Mouse (Mus musculus) right cerebral cortex, postnatal 14 days (tissue): Measurements from ENCODE around the gene Ppp2r3a.

Experiments used
- DNase-seq: peaks from one replicate; pipeline ENCODE4 v3.0.0; 2022

Ppp2r3a gene

DNA sequence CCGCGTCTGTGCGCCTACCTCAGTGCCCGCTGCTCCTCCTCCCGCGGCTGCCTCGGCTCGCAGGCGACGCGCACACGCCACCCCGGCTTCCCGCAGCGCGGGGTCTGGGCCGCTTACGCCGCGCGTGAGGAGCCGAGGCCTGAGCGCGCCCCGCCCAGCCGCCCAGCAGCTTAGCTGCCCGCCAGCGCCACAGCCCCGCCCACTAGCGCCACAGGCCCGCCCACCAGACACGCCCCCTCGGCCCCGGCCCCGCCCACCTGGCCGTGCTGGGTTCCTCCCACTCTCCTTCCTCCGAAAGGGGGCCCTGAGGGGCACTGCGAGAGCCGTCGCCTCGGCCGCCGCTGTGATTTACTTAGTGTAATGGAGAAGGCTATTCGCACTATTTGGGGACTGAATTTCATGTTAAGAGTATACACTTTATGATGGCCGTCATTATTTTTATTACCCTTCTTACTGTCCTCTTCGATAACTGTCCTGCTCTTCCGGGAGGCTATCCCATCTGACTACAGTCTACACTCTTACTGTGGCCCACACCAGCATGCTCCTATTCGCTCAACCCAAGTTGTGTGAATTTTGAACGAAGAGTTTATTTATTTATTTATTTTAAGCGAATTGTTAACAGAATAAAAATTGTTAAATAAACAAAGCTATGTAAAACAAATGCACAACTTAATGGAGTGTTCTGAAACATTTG, at the start of gene Ppp2r3a:
TSS of gene Ppp2r3a (minus strand) at position 152 of the 694 bp plus-strand sequence.
- DNase-seq, result peak; percentile 97

DNA sequence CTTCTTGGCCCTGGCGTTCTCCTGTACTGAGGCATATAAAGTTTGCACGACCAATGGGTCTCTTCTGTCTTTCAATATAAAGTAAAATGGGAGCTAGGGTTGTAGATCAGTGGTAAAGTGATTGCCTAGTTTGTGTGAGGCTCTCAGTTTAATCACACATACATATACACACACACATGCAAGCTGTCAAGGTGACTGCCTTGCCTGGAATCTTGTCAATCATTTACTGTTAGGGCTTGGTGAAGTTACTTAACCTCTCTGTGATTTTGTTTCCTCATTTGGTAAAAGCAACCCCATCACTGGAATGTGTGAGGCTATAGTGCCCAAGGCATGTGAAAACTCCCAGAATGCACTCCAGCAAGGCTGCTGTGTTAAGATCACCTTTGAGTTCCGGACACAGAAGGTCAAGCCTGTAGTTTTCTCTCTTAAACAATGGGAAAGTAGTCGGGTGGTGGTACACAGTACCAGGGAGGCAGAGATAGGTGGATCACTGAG, 48.9 kb upstream of the Ppp2r3a start:
- DNase-seq, result no peak

- DNase-seq, result no peak
Observed at GRCm38 (mm10) chr9:101291676-101292660, 40.4 kb upstream of the Ppp2r3a start.

DNA sequence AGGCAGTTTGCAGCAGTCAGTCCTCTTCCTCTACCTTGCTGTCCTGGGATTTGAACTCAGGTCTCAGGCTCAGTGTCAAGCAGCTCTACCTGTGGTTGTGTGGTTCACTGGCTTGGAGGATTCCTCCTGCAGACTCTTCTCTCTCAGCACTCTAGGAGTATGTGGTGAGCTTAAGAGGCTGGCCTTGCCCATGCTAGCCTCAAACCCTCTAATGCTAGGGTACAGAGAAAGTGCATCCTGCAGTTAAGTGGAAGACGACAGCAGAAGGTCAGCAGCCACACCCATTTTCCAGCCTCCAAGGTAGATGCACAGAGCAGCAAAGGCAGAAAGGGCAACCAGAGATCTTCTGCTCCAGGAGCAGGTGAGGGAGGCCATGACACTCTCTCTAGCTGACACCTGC, 39.3 kb upstream of the Ppp2r3a start:
- no peak for DNase-seq

- DNase-seq, result no peak
Observed at GRCm38 (mm10) chr9:101289750-101290149, 38.2 kb upstream of the Ppp2r3a start.

DNA sequence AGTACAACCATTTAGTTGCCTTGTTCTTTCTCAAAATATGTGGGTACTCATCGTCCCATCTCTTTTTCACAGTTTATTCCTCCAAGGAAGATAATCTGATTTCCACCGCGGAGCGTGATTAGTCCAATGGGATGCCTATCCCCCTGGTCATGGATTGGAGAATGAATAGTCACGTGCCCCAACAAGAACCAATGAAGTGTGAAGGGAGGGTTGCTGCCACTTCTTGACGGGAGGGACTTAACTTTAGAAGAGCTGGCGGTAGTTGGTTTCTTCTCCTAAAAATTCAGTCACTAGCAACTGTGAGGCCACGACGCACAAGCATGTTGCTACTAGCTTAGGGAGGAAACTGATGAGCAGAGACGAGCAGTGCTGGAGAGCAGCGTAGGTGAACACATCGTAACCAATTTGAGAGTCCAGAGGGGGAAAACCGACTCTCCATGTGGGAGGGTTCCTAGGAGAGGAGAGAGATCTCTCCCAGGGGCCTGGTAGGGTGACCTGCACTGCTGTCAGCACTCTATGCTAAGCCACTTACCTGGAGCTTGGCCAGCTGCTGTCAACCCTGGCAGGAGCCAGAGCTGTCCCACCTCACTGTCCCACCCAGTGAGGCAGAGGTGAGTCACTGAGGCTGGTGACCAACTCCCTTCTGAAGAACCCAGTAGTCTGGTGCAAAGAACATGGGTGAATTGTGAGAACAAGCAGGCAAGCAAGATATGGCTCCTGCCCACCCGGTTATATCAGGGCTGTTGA, 37.5 kb upstream of the Ppp2r3a start:
- no peak for DNase-seq

- no peak for DNase-seq
Observed at GRCm38 (mm10) chr9:101286766-101287165, 35.2 kb upstream of the Ppp2r3a start.

- no peak for DNase-seq
Observed at GRCm38 (mm10) chr9:101284049-101284448, 32.5 kb upstream of the Ppp2r3a start.

DNA sequence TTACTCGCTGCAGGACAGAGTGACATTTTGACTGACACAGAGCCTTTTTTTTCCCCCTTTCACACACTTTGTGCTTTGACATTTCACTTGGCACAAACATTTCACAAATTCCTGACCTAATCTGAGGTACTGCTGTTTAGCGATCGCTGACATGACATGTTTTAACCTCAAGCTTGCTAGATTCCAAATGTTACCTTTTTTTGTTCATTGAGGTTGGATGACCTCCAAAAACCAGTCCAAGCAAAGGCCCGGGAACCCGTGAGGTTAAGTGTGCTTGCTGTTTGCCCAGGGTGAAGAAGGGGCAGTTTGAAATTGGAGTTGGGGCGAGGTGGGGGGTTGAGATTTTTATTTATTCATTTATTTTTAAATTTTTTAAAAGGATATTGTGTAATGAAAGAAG, 31.1 kb upstream of the Ppp2r3a start:
- no peak for DNase-seq

GRCm38 (mm10) chr9:101281906-101282305, 30.3 kb upstream of the Ppp2r3a start:
- DNase-seq, result no peak

DNA sequence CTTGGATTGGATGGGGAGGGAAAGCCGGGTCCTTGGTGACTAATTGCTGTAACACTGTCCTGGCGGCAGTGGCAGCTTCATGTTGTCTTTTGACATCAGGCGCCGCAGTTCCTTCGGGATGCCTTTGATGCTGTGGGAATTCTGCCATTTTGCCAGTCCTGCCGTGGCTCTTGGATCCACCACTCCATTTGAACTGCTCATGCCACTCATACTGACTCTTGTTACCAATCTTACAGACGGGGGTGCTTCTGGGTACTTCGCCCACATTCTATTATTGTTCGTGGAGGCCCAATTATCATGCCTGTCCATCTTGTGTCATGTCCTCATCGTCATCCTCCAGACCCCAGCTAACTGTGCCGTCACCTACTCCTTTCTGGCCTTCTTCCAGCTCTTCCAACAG, 29.7 kb upstream of the Ppp2r3a start:
- no peak for DNase-seq

DNA sequence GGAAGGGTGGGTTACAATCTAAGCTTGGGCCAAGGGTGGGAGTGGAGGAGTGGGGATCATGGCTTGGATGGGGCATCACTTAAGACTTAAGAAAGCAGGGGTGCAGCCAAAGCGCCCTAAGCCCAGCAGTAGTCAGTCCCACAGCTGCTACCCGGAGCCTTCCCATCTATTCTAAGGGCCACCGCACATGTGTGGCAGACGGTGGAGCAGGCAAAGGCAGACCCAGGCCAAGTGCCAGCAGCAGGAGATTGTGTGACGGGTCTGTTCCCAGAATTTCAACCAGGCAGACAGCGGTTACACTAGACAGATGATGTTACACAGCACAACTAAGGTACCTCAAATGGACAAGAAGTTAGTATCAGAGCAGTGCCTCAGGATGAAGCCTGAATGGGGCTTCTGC, 29.3 kb upstream of the Ppp2r3a start:
- DNase-seq, result no peak

DNA sequence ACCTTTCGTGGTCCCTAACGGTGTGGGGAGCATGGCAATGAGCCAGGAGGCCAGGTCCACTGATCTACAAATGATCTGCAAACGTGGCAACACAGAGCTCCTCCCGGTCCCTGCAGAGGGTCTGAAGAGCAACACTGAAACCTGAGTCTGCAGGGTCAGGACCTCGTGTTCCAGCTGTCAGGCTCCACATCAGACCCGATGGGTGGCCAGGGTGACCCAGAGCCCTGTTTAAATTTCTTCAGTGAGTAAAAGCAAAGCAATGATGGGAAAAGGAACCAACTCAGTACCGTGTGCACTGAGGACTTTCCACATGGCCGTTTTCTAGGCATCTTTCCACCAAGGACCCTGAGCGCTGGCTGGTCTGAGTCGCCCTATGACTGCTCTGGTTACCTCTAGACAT, 28.6 kb upstream of the Ppp2r3a start:
- DNase-seq, result no peak

DNA sequence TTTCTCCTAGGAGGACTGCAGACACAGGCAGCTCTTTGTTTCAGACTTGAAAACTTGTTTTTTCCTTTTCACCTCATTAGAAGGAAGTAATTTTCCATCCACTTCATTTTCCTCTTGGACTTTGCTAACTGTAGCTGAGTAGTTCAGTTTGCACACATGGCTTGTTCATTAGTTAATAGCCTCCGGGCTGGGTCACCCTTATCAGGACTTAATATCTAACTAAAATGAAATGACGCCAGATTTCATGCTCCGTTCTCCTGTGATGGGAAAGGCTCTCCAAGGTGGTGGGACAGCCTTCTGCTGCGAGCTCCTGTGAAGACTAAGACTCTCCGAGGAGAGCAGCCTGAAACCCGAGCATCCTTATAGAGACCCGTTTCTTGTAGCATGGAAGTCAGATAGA, 21.1 kb upstream of the Ppp2r3a start:
- no peak for DNase-seq

- no peak for DNase-seq
Observed at GRCm38 (mm10) chr9:101270020-101270419, 18.4 kb upstream of the Ppp2r3a start.

- DNase-seq, result no peak
Observed at GRCm38 (mm10) chr9:101266043-101266442, 14.4 kb upstream of the Ppp2r3a start.

- no peak for DNase-seq
Observed at GRCm38 (mm10) chr9:101265546-101265945, 14.0 kb upstream of the Ppp2r3a start.

DNA sequence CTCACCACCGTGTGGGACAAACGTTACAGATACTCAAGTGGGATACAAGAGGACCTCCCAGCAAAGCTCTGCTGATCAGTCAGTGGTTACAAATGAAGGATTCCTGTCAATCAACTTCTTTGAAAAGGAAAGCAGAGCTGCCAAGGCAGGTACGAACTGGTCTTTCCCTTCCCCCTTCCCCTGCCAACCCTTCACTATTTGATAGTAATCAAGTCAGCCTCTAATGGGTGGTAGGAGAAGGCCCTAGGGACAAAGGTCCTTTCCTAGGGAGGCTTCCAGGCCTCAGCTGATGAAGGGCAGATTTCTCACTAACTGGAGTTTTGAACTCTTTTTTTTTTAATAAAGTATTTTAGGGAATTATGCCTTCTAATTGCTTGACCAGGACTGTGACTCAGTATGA, 11.2 kb upstream of the Ppp2r3a start:
- no peak for DNase-seq

- DNase-seq, result no peak
Observed at GRCm38 (mm10) chr9:101261989-101262571, 10.5 kb upstream of the Ppp2r3a start.

DNA sequence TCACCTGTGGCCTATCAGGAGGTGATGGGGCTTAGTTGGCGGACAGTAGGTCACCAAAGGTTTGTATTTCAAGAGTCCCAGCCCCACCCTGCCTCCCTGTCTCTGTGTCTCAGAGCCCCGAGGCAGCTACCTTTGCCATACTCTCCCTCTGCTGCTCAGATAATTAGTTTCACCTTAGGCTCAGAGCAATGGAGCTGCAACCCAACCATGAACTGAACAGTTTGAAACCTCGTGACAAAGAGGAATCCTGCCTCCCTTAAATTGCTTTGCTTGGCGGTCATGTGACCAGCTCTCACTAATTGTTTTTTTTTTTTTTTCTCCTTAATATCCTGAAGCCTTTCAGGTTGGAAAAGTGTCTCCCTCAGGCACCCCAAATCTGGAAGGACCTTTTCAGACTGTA, 9.8 kb upstream of the Ppp2r3a start:
- no peak for DNase-seq

GRCm38 (mm10) chr9:101253136-101253535, 1.5 kb upstream of the Ppp2r3a start:
- no peak for DNase-seq

GRCm38 (mm10) chr9:101252541-101252940, 946 bp upstream of the Ppp2r3a start:
- DNase-seq, result no peak
